Mouse (Mus musculus): ENCODE measurements around the gene Erap1. TPM values are rescaled to one million over a fixed set of nuclear protein-coding genes. Genes with fewer than 3 reads are reported as not detected.

Erap1 gene
- total RNA-seq, 2 experiments from 2014 or later, result 22.5 to 24.9 TPM

Other genes starting within 250 kb of the Erap1 start
- gene Zfp72, start 248.7 kb upstream of the Erap1 start, total RNA-seq (2021), result 1 to 10 TPM; 1.4 to 1.5 TPM
- gene Ftl1-ps1, start 239.9 kb upstream of the Erap1 start, total RNA-seq (2021), result 100 to 1,000 TPM; 146 to 158 TPM
- gene Zfp825, start 145.6 kb upstream of the Erap1 start, total RNA-seq (2021), result 1 to 10 TPM; 6.6 to 6.9 TPM
- 10 to 100 TPM; 77.0 to 83.3 TPM for gene Cast, start 169.2 kb downstream of the Erap1 start, total RNA-seq (2021)